Mouse (Mus musculus): ENCODE data around the gene Arl4c.
"Not testable (repeated sequence)": the region's sequence is repeated elsewhere in the genome, so short reads cannot be mapped to it uniquely, and the experiment has no call there.

The Arl4c gene

DNA sequence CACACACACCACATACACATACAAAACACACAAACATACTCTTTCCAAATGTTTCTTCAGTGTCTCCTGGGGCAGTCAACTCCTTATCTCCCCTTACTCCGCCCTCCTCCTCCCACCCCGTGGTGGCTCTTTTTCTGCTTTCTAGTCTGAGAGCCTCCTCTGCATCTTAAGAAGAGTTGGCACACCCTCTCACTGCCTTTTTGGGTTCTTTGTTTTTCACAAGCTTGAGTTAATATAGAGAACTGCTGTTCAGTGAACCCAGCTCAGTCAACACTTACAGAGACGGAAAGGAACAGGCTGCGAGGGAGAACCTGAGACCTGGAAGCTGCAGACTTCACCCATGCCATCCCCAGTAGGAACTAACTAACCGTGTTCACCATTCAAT, 45.9 kb downstream of the Arl4c start:
- DNase-seq (ENCODE audit: low read depth, low spot score), result no peak

DNA sequence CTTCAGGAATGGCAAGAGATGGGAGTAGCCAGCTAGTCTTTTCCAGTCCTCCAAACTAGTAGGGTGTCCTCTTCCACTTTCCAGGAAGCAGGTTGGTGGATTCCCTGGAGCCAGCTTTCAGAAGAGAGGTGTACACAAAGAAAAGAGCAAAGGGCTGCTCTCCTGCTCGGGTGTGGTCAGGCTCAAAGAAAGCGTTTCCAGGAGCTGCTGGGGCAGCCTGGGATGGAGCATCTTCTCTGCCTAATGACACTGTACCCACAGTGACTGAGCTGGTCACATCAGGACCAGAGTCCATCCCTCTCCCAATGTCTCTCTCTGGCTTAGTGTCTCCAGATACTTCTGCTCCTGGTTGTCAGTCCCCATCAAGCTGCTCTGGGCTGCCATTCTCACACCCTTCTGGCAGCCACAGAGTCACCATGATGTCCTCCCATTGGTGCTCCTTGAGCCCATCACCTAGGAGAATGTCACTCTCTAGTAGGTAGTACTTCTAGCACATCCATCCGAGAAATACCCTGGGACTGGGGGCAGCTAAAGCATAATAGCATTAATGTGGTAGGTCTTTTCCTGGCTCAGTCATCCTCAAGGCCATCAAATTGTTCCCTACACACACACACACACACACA, 46.4 kb downstream of the Arl4c start:
- DNase-seq (ENCODE audit: low read depth, low spot score), result no peak

DNA sequence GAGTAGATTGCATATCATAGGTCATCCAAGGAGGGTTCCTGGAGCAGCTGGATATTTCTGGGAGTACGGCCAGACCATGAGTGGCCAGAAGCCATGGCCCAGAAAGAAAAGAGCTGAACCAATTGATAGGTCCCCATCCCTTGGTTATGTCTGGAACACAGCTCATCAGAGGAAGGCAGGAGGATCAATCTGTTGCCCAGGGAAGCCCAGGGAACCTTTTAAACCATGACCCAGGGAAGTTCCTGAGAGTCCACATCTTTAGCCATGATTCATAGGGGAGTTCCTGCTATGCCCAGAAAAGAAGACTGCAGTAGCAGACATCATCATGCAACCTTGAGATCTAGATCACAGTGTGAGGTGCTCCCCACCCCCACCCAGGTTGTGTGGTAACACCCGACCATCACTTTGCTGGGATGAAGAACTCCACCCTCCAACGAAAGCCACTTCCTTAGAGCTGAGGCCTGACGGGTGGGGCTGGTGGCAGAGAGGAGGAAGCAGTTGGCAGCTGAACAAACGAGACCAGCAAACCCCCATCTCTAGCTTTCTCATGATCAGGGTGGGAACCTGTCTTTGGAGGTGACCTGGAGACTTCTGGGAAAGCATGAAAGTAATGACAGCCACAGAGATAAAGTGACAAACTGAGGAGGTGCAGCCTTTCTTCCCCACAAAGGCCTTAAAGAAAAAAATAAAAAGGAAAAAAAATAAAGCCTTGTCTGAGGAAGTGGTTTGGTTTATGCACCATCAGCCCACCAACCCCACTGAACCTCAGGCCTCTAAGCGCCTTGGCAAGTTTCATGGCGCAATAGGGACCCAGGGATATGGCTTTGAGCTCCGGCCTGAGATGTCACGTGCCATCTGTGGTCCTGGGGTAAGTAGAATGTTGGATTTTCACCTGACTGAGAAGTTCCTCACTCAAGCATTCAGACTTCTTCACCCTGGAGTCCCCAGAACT, 47.2 kb downstream of the Arl4c start:
- no peak for DNase-seq (ENCODE audit: low read depth, low spot score)

DNA sequence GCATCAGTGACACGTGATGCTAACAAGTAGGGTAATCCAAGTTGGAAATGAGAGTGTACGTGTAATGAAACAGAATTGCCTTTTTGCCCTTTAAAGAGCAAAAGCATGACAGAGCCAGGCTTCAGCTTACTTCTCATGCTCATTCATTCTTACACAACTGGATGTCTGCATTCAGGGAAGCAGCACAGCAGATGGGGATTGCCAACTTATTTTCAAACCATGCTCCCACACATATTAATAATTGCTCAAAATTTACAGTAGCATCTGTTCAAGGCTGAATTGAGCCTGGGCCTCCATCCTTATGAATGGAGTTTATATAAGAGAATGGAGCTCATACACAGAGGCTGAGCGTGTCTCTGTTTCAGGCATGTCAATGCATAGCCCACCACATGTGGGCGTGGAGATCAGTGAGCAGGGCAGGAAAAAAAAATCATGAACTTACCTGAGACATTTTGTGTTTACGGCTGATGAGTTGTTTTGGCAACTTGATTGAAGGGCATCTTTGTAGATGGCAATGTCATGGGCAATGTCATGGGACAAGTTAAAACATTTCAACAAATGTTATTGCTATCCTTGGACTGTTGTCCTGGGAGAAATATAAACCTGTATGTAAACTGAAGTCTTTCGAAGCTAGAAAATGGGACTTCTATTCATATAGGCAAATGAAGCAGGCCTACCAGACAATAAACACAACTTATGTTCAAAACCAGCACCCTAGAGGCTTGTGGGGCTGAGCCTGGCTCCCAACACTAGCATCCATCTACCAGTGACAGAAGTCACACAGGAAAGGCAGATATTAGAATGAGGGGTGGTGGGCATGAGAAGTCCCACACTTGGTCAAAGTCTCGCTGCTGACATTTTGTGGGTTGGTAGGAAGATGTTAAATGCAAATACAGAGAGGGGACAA, 48.2 kb downstream of the Arl4c start:
- no peak for DNase-seq (ENCODE audit: low read depth, low spot score)

DNA sequence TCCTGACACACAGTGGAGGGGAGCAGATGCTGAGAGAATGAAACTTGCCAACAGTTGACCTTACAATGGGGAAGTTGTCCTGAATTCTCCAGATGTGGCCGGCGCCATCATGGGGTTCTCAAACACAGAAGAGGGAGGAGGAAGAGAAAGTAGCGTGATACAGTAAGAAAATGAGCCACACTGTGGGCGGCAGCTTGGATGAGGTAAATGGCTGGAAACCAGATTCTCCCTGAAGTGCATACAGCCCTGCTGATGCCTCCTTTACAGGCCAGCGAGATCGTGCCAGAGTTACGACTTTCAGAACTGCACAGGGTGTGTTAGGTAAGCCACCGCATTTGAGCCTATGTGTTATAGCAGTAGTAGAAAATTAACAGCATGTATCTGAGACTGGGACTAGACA, 49.3 kb downstream of the Arl4c start:
- DNase-seq (ENCODE audit: low read depth, low spot score), result no peak

DNA sequence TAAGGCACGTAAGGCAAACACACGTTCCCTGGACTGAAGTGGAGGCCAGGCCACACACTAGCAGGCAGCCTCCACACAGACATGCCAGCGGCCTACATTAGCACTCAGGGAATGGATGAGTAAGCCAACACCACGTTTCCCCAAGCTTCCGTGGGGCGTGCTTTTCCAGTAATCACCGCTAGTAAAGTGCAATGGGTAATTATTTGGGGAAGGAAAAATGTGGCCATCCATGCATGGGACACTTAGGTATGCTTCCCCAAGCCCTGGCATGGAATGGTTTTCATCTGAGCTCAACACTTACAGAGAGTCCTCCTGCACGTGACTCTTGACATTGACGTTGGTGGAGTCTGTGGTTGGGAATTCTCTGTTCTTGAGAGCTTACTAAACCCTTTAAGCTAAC, 50.4 kb downstream of the Arl4c start:
- DNase-seq (ENCODE audit: low read depth, low spot score), result no peak

DNA sequence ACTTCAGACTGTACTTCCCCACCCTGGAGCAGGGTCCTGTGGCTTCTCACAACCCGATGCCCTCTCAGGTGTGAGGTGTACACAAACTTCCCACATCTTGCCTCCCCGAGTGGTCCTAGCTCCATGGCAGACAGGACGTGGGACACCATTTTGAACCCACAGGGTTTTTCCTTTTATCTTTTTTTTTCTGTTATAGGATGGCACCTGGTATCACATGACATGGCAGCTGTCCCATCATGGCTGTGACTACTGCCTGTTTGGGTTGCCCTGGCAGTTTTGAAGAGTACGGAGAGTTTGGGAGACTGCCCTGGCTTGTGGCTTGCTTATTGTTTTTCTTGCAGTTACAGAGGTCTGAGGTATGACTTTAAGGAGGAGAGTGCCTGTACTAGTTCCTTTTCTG, 53.3 kb downstream of the Arl4c start:
- no peak for DNase-seq (ENCODE audit: low read depth, low spot score)

DNA sequence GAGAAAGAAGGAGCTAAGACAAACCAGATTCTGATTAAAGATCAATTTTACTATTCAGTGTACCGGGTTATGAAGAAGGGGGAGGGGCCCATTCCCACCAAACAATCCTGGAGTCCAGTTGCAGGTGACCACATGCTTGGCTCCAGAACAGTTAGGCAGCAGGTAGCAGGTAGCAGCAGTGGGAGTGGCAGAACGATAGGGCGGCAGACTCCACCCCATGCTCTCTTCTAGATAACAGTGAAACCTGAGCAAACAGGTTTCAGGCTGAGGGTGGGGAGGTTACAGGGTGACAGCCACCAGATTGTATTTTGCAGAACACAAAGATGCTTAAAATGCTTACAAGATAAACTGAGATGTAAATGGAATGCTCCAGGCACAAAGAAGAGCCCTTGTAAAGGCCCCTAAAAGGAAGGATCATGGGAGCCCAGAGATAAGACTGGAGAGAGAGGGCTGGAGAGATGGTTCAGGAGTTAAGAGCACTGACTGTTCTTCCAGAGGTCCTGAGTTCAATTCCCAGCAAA, 56.4 kb downstream of the Arl4c start:
- DNase-seq (ENCODE audit: low read depth, low spot score), result no peak

DNA sequence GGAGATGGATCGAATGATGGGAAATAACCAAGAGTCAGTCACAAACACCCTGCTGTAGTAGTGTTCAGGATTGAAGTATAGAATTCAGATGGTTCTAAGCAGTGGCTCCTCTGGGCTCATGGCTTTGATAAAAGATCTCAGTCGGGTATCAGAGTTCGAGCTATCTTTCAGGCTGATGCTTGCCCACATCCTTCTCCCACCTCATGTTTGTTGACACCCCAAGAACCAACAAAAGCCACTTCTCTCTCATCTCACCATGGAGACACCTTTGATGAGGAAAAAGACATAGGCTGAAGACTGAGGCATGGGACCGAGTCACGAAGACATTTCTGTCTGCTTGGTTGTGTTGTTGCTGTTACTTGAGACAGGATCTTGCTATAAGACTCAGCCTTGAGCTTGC, 57.6 kb downstream of the Arl4c start:
- no peak for DNase-seq (ENCODE audit: low read depth, low spot score)

DNA sequence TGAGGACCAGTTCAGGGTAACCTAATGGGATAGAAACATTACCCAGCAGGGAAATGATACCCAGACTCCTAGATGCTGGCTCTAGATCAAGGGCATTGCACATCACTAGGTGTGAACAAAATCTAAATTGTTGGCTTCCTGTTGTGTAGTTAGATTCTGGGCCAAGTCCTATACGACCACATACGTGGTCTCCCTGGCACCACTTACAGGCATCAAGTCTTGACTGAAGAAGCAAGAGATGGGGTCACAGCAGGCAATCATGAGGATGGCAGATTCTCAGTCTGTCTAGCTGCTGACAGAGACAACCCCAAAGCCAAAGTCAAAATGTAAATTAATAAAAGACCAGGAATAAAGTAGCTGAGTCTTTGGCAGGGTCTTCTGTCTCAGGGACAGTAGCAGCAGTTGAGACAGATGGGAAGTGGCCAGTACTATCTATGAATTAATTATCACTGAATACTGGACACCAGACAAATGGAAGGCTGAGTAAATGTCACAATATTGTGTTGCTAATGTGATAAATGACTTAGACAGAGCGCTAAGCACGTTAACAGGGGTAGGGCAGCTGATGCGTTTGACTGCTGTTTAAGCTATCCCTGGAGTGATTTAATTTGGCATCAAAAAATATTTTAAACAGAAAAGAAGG, 58.7 kb downstream of the Arl4c start:
- no peak for DNase-seq (ENCODE audit: low read depth, low spot score)

DNA sequence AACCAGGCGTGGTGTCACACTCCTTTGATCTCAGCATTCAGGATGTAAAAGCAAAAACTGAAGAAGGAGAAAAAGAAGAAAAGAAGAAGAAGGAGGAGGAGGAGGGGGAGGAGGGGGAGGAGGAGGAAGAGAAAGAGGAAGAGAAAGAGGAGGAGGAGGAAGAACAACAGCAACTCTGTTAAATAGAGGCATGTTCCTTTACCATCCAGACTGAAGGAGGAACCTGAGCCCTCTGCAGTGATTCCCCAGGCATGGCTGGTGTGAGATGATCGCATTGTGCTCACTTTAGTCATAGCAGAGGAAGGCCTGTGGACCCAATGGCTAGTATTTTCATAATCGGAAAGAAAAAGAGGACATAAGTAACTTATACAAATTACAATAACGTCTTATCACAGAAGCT, 59.3 kb downstream of the Arl4c start:
- DNase-seq (ENCODE audit: low read depth, low spot score), result no peak

DNA sequence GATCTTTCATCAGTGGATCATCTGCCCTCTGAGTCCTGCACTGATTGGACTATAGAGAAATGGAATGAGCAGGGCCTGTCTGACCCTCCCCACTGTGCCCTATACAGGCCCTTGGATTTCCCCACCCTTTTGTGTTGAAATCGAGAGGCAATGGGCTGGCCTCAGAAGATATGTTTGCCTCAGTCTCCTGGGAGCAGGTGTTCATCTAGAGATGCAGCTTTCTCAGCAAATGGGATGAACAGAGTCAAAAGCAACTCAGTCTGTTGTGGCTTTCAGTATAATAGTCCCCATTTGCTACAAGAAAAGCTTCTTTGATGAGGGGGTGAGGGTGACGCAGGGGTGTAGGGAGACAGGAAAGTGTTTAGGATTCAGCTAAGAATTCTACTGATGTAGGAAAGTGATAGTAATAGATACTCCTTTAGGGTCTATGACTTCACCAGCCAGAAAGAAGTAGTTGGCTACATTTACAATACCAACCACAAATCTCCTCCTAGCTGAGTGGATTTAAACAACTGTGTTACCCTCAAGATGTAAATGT, 60.3 kb downstream of the Arl4c start:
- DNase-seq (ENCODE audit: low read depth, low spot score), result no peak

DNA sequence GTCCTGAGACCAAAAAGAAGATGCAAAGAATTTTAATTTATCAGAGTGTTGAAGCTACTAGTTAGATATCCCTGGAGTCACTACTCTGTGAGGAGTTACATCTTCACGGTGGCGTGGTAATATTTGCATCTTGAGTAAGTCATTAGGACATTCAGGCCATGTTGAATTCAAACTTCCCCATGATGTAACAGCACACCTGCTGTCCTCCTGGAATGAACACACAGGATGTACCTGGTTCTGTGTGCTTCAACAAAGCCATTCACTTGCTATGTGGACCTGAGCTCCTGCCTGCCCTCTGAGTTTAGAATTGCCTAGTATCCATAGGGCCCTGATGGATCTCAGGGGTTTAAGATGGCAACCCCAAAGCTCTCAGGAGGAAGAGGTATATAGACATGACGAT, 60.8 kb downstream of the Arl4c start:
- DNase-seq (ENCODE audit: low read depth, low spot score), result no peak

DNA sequence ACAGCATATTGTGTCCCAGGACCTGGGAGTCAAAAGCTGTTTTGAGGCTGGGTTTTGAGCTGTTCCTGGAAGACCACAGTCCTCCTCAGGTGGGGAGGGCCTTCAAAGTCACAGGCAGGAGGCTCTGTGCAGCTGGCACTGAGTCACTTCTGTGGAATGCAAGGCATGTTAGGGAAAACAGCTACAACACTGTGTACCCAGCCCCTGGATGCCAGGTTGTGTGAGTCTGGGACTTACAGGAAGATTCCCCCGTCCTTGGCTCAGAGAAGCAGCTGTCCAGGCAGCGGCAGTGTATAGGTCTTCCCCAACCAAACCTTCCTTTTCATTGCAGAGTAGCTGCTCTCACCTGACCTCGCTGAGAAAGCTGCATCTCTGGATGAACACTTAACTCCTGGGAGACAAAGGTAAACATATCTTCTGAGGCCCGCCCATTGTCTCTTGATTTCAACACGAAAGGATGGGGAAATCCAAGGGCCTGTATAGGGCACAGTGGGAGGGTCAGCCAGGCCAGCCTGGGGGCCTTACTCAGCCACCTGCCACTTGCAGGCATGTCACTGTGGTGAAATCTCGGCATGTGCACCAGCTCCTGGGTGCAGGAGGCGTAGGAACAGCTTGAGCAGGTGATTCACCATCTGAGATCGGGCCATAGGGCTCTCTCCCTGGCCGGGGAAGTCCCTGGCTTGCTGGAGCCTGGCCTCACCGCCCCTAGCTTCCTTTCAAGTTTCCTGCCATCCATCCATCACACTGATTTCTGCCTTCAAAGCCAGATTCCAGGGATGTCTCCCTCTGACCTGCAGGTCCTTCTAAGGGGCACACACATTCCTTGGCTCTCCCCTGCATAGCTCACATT, 62.4 kb downstream of the Arl4c start:
- no peak for DNase-seq (ENCODE audit: low read depth, low spot score)

DNA sequence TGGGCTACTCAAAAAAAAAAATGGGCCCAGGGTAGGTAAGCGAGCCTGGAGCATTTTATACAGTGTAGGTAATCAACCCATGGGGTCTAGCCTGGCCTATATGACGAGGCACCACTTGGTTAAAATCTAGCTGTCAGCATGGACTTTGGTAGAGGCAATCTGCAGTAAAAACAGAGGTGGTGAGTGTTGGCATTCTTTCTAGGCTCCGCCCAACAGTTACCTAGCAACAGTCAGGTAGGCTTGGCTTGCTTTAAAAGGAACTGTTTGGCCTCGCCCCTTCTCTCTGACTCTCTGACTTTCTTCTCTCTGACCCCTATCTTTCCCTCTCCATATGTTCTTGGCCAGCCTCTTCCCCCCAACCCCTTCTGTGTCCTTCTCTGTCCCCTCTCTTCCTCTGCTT, 63.4 kb downstream of the Arl4c start:
- no peak for DNase-seq (ENCODE audit: low read depth, low spot score)

DNA sequence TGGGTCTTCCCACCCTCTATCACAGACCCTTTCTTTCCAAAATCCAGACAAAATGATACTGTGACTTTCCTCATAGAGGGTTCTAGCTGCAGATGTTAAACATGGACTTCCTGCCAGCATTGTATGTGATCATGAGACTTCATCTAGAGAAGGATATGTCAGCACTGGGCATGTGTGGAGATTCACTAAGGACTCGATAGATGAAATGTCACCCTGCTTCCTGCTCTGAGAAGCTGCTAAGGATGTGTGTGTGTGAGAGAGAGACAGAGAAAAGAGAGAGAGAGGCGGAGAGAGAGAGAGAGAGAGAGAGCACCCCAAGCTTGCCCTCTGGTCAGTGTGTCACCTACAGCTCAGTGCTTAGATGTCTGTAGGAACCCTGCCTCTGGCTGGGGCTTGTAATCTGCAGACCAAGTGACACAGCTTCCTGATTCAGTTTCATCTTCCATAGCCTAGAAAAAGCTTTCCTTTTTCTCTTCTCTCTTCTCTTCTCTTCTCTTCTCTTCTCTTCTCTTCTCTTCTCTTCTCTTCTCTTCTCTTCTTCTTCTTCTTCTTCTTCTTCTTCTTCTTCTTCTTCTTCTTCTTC, 65.4 kb downstream of the Arl4c start:
- not testable (repeated sequence) for DNase-seq (ENCODE audit: low read depth, low spot score)

DNA sequence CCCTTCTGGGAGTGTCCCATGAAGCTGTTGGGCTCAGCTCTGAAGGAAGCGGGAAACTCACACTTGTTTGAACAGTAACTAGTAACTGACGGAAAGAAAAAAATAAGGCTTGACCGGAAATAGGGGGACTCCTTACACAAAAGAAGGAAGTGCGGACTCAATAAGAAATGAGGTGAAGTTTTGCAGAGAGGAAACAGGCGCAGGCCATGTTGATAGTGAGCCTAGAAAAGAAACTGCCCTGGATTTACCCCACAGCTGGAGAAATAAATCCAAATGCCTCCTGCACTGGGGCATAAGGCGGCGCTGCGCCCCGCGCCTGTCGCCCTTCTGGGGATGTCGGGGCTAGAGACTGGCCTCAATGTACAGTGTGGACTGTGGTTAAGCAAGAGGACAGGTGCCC, 66.4 kb downstream of the Arl4c start:
- DNase-seq (ENCODE audit: low read depth, low spot score), result no peak

DNA sequence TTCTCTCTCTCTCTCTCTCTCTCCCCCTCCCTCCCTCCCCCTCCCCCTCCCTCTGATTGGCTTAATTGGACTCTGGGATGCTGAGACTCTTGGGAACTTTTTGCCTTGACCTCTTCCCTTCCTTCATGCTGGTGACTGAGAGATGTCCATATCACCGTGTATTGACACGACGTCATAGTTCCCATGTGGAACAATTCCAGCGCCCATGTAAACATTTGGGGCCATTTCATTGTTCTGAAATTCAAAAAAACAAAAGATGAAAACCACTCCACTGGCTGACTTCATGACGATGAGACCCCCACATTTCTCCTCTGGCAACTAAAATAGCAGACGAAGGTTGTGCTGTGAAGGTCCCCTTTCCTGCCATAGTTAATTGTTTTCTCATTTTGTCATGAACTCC, 69.2 kb downstream of the Arl4c start:
- no peak for DNase-seq (ENCODE audit: low read depth, low spot score)

DNA sequence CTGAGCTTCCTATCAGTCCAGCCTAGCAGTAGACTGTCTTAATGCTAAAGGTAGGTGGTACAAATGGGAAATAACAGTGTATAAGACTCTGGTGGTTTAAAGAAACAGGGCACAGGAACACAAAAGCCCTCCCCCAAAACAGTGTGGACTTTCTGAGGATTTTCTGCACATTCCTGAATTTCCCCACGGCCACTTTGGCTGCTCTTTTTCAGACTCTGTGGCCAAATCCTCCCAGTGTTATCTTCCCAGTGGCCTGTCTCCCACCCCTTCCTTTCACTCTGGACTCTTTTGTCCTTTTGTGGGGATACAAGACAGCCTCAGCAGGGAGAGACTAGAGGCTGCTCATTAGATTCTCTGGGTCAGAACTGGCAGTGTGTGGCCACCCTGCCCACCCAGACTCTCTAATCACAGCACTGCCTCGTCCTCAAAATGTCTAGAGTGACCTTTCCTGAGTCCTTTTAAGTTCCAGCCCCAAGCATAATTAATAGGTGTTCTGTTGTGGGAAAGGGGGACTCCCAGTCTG, 72.0 kb downstream of the Arl4c start:
- DNase-seq (ENCODE audit: low read depth, low spot score), result no peak

DNA sequence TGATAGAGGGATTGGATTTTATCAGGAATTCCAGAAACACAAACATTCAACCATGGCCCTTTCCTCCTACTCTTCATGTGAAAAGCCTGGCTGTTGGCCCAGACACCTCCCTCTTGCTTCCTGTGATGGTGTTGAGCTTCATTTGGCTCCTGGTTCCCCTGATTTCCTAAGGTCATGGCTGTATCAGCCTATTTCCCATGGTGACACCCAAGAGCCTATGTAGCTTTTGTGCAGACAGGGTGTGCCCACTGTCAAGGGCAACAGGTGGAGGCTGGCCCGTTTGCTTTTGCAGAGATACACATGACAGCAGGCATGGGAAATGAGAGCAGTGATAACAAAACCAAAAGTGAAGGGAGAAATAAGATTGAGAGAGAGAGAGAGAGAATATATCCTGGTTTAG, 76.8 kb downstream of the Arl4c start:
- no peak for DNase-seq (ENCODE audit: low read depth, low spot score)
